Mouse (Mus musculus) kidney, embryonic 14.5 days (tissue): ENCODE measurements around the gene Rep15. TPM values are rescaled to one million over a fixed set of nuclear protein-coding genes. Genes with fewer than 3 reads are reported as not detected.

Experiments used
- ATAC-seq: fragments of 200-750 bp; cut with Nextera tagmentation; 2 replicates; pipeline ENCODE4 v1.8.0; 2017; ENCODE audit warnings: moderate number of reproducible peaks, mild to moderate bottlenecking, moderate TSS enrichment, moderate library complexity; ENCODE audit not compliant: low FRiP score, low TSS enrichment
- H3K27ac ChIP-seq: fragments of 300-500 bp; sonication (generic); 2 replicates; pipeline ENCODE4 v1.5.1; 2014; ENCODE audit warnings: low read depth, mild to moderate bottlenecking, low read length, moderate library complexity, mixed read lengths
- H3K27me3 ChIP-seq: fragments of 300-500 bp; sonication (generic); 2 replicates; pipeline ENCODE4 v1.6.1; 2014; ENCODE audit warnings: mild to moderate bottlenecking, low read length; ENCODE audit not compliant: control insufficient read depth, insufficient read depth
- H3K36me3 ChIP-seq: fragments of 300-500 bp; sonication (generic); 2 replicates; pipeline ENCODE4 v1.6.1; 2014; ENCODE audit warnings: low read length, mixed read lengths; ENCODE audit not compliant: control insufficient read depth, insufficient read depth
- H3K4me1 ChIP-seq: fragments of 300-500 bp; sonication (generic); 2 replicates; pipeline ENCODE4 v1.6.1; 2014; ENCODE audit warnings: low read length, mixed read lengths; ENCODE audit not compliant: control insufficient read depth, insufficient read depth
- H3K4me2 ChIP-seq: fragments of 300-500 bp; sonication (generic); replicated peaks from 2 replicates; pipeline ENCODE4 v1.6.1; 2014; ENCODE audit warnings: low read depth, mild to moderate bottlenecking, low read length
- H3K4me3 ChIP-seq: fragments of 300-500 bp; sonication (generic); 2 replicates; pipeline ENCODE4 v1.5.1; 2014; ENCODE audit warnings: mild to moderate bottlenecking, low read length
- H3K9ac ChIP-seq: fragments of 300-500 bp; sonication (generic); 2 replicates; pipeline ENCODE4 v1.6.1; 2014; ENCODE audit warnings: low read depth, mild to moderate bottlenecking, low read length, moderate library complexity
- H3K9me3 ChIP-seq: fragments of 300-500 bp; sonication (generic); 2 replicates; pipeline ENCODE4 v1.6.1; 2016; ENCODE audit warnings: low read length; ENCODE audit not compliant: control insufficient read depth
- WGBS: fragments of 180-500 bp; shearing (Covaris S2); extraction: QIAGEN DNeasy Blood & Tissue Kit; methylation state at CpG from one replicate; pipeline ENCODE4 v1.1.7; 2014; 5-methylcytosine and 5-hydroxymethylcytosine counted together
- polyA plus RNA-seq: library from polyadenylated mRNA; unstranded; fragments of >200 nt; fragmentation: Nextera tagmentation; extraction: Ambion mirVana; gene quantifications from 2 replicates; pipeline ENCODE4 v1.2.1, GENCODE M21; 2014

The Rep15 gene
- polyA plus RNA-seq, 1 experiment from 2014 or later: 1.6 TPM

DNA sequence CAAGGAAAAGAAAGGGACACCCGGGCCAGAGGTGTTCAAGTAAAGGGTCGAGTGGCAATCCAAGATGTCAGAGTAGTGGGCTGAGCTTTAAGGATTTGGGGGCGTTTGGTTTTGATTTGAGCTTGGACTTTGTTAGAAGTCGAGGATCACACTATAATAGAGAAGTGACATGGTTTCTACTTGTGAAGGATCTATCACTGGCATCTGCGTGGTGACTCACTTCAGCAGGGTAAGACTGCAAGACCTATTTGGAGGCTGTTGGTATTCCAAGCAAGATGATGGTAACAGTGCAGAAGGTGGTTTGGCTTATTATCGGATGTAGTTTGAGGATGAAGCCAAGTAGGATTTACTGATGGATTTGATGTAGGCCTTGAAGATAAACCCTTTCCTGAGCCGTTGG is 11.2 kb downstream of the Rep15 start:
- no peak for ATAC-seq
- Histone ChIP-seq H3K4me3 (peak overlapping the region; percentile 90), H3K27ac (no peak overlapping the region), H3K36me3 (peaks cover 21% of the 10 kb centered on the region; the same call in 1 of the 2 replicates), H3K4me1 (peaks cover 13% of the 10 kb centered on the region; the same call in 1 of the 2 replicates), H3K9me3 (no peaks in the 10 kb centered on the region), H3K9ac (peak overlapping the region; percentile 93; the same call in 1 of the 2 replicates), H3K4me2 (peak overlapping the region; percentile 65), H3K27me3 (no peaks in the 10 kb centered on the region)
- WGBS: 54% methylated on average over 7 of the region's 7 CpGs

DNA sequence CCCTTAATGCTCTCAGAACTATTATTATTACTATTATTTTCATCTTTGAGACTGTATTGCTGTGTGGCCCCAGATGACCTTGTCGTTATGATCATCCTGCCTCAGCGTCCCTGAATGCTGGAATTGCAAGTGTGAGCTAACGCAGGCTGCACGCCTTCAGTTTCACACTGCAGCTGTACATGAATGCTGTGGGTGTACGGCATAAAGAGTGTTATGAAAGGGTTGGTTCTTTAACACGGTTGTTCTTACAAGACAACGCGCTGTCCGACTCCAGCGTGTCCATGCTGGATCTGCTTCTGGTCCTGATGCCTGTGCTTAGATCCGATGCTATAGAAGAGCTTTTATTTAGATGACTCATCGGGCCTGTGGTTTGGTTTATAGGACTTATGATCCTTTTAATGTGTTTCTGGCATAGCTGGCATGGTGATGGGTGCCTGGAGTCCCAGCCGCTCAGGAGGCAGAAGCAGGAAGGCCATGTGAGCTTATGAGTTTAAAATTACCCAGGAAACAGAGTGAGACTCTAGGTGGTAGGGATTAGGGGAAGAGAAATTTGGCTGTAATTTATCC is 16.9 kb downstream of the Rep15 start:
- peaks cover 60% of the 10 kb centered on the region for H3K36me3 ChIP-seq
- no peak for ATAC-seq
- WGBS: 96% methylated on average over 13 of the region's 13 CpGs
- no peak overlapping the region for H3K4me3 ChIP-seq
- H3K27ac ChIP-seq: no peak overlapping the region
- no peaks in the 10 kb centered on the region; the same call in 1 of the 2 replicates for H3K4me1 ChIP-seq
- no peak overlapping the region for H3K4me2 ChIP-seq
- H3K9ac ChIP-seq: no peak overlapping the region
- no peaks in the 10 kb centered on the region for H3K9me3 ChIP-seq
- H3K27me3 ChIP-seq: no peaks in the 10 kb centered on the region

DNA sequence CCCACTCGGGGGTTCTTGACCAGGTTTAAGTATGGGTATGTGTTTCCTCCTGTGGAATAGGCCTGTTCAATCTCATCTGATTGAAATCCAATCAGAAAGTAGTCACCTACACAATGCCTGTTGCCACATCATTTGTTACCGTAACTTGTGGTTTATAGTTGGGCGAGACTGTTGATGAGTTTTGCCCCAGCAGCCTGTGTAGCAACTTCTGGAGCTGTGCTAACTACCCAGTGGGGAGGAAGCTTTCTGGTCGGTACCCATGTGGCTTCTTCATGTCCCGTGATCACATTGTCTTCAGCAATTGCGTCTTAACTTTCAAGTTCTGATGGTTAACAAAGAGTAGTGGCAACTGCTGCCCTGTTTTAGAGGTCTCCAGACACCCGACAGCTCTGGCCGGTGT is 19.3 kb downstream of the Rep15 start:
- Histone ChIP-seq H3K27ac (no peak overlapping the region), H3K4me2 (no peak overlapping the region), H3K9ac (no peak overlapping the region), H3K27me3 (no peaks in the 10 kb centered on the region), H3K4me1 (no peaks in the 10 kb centered on the region), H3K9me3 (no peaks in the 10 kb centered on the region), H3K36me3 (peaks cover 70% of the 10 kb centered on the region), H3K4me3 (no peak overlapping the region)
- no peak for ATAC-seq
- 96% methylated on average over 8 of the region's 8 CpGs for WGBS

DNA sequence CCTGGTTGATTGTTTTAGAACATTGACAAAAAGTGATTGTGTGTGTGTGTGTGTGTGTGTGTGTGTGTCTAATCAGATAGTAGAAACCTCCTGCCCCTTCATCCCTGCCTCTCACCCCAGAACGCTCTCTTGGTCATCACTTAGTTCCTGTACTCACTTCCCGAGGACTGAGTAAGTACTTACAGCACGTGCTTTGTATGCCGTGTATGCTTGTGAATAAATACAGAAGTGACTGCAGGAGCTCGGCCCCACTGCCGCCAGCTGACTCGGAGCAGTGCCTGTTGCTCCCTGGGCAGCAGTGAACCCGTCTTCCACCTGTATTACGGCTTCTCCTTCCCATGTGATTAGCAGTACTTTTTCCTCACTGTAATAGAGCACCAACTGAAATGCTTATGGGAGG is 20.1 kb downstream of the Rep15 start:
- Histone ChIP-seq H3K4me1 (no peaks in the 10 kb centered on the region), H3K27me3 (no peaks in the 10 kb centered on the region), H3K4me3 (no peak overlapping the region), H3K27ac (no peak overlapping the region), H3K36me3 (peaks cover 68% of the 10 kb centered on the region), H3K9ac (no peak overlapping the region), H3K4me2 (no peak overlapping the region), H3K9me3 (no peaks in the 10 kb centered on the region)
- 95% methylated on average over 9 of the region's 9 CpGs for WGBS
- ATAC-seq: no peak

DNA sequence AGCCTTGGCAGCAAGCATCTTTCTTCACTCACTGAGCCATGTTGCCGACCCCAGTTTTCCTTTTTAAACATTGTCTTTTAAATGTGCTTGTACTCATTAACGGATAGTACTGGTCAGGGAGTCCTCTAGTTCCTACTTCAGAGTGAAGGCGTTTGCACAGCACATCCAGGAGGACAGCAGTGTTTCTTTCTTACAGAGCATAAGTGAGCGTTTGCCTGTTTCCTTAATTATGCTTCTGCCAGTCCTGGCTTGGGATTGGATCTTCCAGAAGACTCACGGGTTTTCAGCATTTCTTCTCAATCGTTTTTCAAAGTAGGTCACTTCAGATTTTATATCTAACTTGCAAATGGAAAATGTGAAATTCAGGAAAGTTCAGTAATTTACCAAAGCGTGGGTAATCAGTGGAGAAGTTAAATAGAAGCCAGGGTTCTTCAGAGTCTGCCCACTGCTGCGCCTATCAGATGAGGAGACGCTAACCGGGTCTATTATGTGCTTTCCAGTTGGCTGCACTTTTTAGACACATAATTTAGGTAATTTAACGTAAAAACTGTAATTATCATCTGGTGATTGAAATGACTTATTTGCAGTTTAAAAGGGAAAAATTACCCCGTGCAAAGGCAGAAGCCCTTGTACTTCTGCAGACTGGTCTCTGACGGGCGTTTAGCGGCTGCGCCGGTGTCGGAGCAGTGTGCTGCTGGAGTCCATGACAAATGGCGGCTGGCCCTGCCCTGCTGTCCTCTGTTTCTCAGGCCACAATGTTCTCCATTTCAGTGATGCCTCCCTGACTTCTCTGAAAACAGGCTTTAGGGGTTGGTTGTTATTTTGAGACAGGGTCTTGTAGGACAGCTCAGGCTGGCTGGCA is 21.6 kb downstream of the Rep15 start:
- no peak for ATAC-seq
- H3K4me3 ChIP-seq: no peak overlapping the region
- H3K36me3 ChIP-seq: peaks cover 65% of the 10 kb centered on the region
- no peaks in the 10 kb centered on the region for H3K4me1 ChIP-seq
- H3K9me3 ChIP-seq: no peaks in the 10 kb centered on the region
- H3K27ac ChIP-seq: no peak overlapping the region
- 76% methylated on average over 19 of the region's 19 CpGs for WGBS
- no peak overlapping the region for H3K4me2 ChIP-seq
- no peaks in the 10 kb centered on the region for H3K27me3 ChIP-seq
- H3K9ac ChIP-seq: no peak overlapping the region

DNA sequence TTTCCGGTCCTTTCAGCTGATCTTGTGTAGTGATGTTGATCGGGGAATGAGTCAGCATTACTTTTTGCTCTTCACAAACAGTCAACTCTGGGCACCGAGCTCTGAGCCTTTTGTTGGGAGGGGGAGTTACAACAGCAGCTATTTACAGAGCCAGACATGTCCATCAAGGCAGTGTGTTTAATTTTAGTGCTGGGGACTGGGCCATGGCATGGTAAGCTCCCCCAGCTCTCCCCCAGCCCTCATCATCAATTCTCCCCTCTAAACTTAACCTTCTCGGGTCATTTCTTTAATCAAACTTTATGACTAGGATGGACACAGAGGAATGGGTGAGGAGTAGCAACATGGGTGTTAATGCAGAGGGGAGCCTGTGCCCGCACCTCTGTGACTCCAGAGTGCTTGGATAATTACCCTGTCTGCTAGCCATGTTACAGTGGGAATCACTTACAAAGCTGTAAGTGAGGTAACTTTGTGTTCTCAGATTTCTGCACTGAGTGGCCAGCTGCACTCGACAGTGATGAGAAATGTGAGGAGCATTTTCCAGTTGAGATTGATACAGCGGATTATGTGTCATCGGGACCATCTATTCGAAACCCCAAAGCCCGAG is 23.1 kb downstream of the Rep15 start:
- Histone ChIP-seq H3K9ac (no peak overlapping the region), H3K4me3 (no peak overlapping the region), H3K9me3 (no peaks in the 10 kb centered on the region), H3K36me3 (peaks cover 57% of the 10 kb centered on the region), H3K4me1 (no peaks in the 10 kb centered on the region), H3K27ac (no peak overlapping the region), H3K27me3 (no peaks in the 10 kb centered on the region), H3K4me2 (no peak overlapping the region)
- ATAC-seq: peak; percentile 86
- 56% methylated on average over 10 of the region's 10 CpGs for WGBS

DNA sequence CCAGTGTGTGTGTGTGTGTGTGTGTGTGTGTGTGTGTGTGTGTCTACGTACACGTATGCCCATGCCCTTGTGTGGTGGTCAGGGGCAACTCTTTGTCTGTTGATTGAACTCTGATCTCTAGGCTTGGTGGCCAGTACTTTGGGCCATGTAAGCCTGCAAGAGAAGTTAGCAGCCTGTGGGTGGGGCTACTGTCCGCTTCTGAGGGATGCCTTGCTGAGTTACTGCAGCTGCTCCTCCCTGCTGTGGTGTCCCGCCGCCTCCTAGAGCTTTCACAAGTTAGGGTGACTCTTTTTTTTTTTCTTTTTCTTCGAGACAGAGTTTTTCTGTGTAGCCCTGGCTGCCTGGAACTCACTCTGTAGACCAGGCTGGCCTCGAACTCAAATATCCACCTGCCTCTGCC is 26.9 kb downstream of the Rep15 start:
- no peak overlapping the region for H3K4me3 ChIP-seq
- H3K27ac ChIP-seq: no peak overlapping the region
- H3K9me3 ChIP-seq: no peaks in the 10 kb centered on the region
- H3K27me3 ChIP-seq: no peaks in the 10 kb centered on the region
- WGBS: 65% methylated on average over 7 of the region's 7 CpGs
- H3K9ac ChIP-seq: no peak overlapping the region
- H3K4me1 ChIP-seq: no peaks in the 10 kb centered on the region
- ATAC-seq: no peak
- H3K36me3 ChIP-seq: peaks cover 65% of the 10 kb centered on the region
- H3K4me2 ChIP-seq: no peak overlapping the region

DNA sequence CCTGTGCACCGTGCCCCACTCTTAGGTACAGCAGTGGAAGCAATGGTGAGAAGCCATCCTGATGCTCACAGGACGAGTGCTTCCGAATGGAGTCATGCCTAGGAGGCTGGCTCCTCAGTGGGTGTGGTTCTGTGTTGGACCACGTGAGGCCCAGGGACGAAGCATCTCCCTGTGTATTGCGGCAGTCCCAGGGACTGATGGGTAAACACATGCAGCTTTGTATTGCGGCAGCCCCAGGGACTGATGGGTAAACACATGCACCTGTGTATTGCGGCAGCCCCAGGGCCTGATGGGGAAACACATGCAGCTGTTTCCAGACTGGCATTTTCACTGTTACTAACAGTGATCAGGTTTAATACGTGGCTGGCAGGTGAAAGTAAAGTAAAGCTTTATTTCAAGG is 29.2 kb downstream of the Rep15 start:
- Histone ChIP-seq H3K27ac (no peak overlapping the region), H3K27me3 (no peaks in the 10 kb centered on the region), H3K4me2 (no peak overlapping the region), H3K4me1 (no peaks in the 10 kb centered on the region), H3K36me3 (peaks cover 61% of the 10 kb centered on the region), H3K4me3 (no peak overlapping the region), H3K9ac (no peak overlapping the region), H3K9me3 (no peaks in the 10 kb centered on the region)
- no peak for ATAC-seq
- WGBS: 90% methylated on average over 9 of the region's 9 CpGs

DNA sequence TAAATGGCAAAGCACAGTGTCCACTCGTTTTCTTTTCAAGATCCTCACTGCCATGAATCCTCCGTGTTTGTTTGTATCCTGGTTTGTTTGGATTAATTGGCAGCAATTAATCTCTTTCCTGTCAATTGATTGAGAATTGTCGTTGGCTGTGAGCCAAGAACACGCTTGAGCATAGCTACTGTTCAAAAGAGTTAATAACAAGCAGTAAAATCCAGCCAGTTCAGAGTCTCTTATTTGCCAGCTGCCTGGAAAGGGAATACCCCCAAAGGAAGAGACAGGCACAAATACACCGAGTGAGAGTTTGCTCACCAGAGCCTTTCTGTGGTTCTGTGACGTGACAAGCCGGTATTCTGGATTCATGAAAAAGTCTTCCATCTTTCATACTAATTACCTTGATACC is 29.6 kb downstream of the Rep15 start:
- Histone ChIP-seq H3K27me3 (no peaks in the 10 kb centered on the region), H3K4me2 (no peak overlapping the region), H3K9ac (no peak overlapping the region), H3K36me3 (peaks cover 62% of the 10 kb centered on the region), H3K27ac (no peak overlapping the region), H3K9me3 (no peaks in the 10 kb centered on the region), H3K4me3 (no peak overlapping the region), H3K4me1 (no peaks in the 10 kb centered on the region)
- 70% methylated on average over 7 of the region's 7 CpGs for WGBS
- no peak for ATAC-seq
